Mouse (Mus musculus): ENCODE measurements around the gene Rad1.
"Not testable (repeated sequence)": the region's sequence is repeated elsewhere in the genome, so short reads cannot be mapped to it uniquely, and the experiment has no call there.

Rad1 gene

DNA sequence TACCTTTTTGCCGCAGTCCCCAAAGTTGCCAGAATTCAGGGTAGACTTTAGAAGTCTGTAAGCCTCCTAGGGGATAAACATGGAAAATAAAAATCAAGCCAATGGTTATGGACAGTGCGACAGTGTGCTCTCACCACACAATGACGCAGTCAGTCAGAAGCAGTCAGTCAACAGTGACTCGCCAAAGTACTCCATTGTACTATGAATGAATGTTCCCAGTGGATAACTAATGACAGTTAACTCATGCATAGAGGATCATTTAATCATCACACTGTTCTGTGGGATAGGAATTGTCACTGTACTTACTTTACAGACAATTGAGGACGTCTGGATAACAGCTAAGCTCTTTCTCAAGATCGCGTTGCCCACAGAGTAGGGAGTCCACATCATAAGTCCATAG, 29.3 kb downstream of the Rad1 start:
- no peak for DNase-seq (ENCODE audit: low spot score)

GRCm38 (mm10) chr15:10525896-10526295, 40.1 kb downstream of the Rad1 start:
- no peak for DNase-seq (ENCODE audit: low spot score)

- no peak for DNase-seq (ENCODE audit: low spot score)
These were observed 45.5 kb downstream of the Rad1 start for GRCm38 (mm10) chr15:10531352-10531751.

GRCm38 (mm10) chr15:10533361-10533760, 47.5 kb downstream of the Rad1 start:
- not testable (repeated sequence) for DNase-seq (ENCODE audit: low spot score)

DNA sequence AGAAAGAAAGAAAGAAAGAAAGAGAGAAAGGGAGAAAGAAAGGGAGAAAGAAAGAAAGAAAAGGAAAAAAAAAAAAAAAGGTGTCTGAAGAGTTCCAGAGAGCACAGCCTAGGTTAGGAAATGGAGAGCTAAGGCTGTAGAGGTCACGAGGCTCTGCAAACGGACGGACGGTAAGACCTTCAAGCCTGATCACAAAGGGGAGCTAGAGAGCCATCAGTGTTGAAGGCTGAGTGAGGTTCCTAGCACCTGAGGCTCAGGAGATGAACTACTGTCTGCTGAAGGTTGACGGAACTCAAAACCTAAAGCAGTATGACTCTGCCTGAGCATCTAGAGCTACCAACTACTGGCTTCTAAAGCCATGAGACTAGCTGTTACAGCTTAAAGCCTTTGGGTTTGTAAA, 48.8 kb downstream of the Rad1 start:
- DNase-seq (ENCODE audit: low spot score), result no peak

GRCm38 (mm10) chr15:10535969-10536368, 50.2 kb downstream of the Rad1 start:
- no peak for DNase-seq (ENCODE audit: low spot score)

DNA sequence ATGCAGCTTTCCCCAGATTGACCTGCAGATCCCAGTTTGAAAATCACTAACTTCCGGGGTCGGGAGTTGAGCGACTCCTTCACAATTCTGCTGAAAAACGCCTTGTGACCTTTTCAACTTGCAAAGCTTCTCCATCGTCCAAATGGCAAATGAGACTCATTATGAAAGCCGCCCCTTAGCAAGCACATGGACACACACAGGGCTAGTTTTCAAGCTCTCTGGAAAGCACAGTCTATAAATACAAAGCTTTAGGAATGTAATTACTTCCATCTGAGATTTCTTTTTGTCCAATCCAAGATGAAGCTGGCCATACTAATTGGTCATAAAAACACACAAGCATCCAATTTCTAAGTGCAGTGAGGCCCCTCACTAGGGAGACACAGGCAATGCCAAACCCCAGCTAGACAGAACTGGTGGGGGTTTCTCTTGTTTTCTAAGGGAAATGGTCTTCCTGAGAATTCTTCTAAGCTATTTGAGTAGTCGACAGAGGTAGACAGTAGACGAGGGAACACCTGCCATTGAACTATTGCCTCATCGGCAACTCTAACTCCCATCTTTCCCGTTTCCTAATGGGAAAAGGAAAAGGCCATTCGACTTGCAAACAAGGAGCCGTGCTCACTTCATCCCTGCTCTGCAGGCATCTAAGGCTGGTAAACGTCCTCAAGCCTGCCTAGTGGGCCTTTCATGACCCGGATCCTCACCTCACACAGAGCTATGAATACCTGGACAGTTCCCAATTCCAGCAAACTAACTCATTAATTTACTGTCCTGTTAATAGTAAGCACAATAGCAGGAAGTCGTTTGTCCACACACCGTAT, 54.7 kb downstream of the Rad1 start:
- no peak for DNase-seq (ENCODE audit: low spot score)
